Mouse (Mus musculus): ENCODE measurements around the gene Faf1. TPM values are rescaled to one million over a fixed set of nuclear protein-coding genes. Genes with fewer than 3 reads are reported as not detected.

Gene Faf1
- total and polyA plus RNA-seq, 2 experiments from 2014 or later, result 33.3 to 55.2 TPM

DNA sequence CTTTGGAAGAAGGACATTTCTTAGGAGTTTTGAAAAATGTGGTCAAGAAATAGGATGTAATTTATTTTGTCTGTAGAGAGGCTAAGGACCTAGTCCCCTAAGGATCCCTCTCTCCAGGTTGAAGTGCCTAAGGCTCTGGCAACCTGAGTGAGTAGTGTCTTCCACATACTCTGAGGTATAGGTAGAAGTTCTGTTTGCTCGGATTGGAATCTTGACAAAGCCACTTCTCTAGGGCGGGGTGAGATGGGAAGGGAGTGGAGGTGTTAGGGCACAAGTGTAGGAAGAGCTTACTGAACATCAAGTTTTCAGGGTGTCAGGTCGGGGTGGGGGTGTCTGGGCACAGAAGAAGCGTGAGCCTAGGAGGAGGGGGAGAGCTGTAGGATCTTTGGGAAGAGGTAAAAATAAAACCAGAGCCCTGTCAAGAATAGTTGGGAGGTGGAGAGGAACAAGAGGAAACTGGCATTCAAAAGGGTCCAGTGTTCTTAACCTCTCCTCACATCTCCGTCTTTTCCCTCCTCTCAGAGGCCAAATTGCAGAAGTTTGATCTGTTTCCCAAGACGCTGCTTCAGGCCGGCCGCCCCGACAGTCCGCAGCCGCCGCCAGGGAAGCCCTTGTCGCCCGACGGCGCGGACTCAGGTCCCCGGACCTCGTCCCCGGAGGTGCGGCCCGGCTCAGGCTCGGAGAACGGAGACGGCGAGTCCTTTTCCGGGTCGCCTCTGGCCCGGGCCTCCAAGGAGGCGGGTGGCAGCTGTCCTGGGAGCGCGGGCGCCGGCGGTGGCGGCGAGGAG, 304.9 kb downstream of the Faf1 start:
- Histone ChIP-seq H3K4me3 (ENCODE audit: low read depth, low read length) (peak overlapping the region; percentile 39), H3K4me1 (ENCODE audit: insufficient read depth) (no peaks in the 10 kb centered on the region), H3K27me3 (ENCODE audit: insufficient read depth, low read length) (peaks cover 45% of the 10 kb centered on the region), H3K4me2 (ENCODE audit: low read depth) (peak overlapping the region; percentile 60), H3K27ac (ENCODE audit: low read depth, low read length) (0 out of 2 replicates have a peak overlapping the region, but pooled peaks have one; percentile 21), H3K36me3 (ENCODE audit: insufficient read depth) (no peaks in the 10 kb centered on the region), H3K9ac (peak overlapping the region; percentile 61), H3K9me3 (ENCODE audit: low read length) (no peaks in the 10 kb centered on the region)
- TF ChIP-seq CTCF (IDR thresholded peaks at IDR 0.05; ENCODE audit: low read depth), result no peak
- DNase-seq, result peak; percentile 37
- ATAC-seq, result no peak
- WGBS, result 2% methylated on average over 37 of the region's 37 CpGs

DNA sequence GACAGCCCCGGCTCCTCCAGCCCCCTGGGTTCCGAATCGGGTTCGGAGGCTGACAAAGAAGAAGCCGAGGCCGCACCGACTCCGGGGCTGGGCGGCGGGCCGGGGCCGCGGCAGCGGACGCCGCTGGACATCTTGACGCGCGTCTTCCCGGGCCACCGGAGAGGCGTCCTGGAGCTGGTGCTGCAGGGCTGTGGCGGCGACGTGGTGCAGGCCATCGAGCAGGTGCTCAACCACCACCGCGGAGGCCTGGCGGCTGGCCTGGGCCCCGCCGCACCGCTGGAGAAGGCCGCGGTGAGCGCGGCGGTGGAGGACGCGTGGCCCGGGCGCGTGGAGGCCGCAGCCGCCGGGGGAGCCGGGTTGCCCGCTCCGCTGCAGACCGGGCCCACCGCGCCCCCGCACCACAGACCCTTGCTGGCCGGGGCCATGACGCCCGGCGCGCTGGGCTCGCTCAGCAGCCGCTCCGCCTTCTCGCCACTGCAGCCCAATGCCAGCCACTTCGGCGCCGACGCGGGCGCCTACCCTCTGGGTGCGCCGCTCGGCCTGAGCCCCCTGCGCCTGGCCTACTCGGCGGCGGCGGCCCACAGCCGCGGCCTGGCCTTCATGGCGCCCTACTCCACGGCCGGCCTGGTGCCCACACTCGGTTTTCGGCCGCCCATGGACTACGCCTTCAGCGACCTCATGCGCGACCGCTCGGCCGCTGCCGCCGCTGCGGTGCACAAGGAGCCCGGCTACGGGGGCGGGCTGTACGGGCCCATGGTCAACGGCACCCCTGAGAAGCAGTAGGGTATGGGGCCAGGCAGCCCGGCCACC, 305.7 kb downstream of the Faf1 start:
- peak overlapping the region; percentile 61 for H3K9ac ChIP-seq
- H3K9me3 ChIP-seq (ENCODE audit: low read length), result no peaks in the 10 kb centered on the region
- peak overlapping the region; percentile 15; the same call in 1 of the 2 replicates for H3K27ac ChIP-seq (ENCODE audit: low read depth, low read length)
- TF ChIP-seq CTCF (IDR thresholded peaks at IDR 0.05; ENCODE audit: low read depth), result no peak
- ATAC-seq, result peak; percentile 26
- no peaks in the 10 kb centered on the region for H3K4me1 ChIP-seq (ENCODE audit: insufficient read depth)
- peak; percentile 51 for DNase-seq
- H3K27me3 ChIP-seq (ENCODE audit: insufficient read depth, low read length), result peaks cover 43% of the 10 kb centered on the region
- peak overlapping the region; percentile 36 for H3K4me3 ChIP-seq (ENCODE audit: low read depth, low read length)
- H3K4me2 ChIP-seq (ENCODE audit: low read depth), result peak overlapping the region; percentile 60
- WGBS, result 3% methylated on average over 85 of the region's 99 CpGs
- no peaks in the 10 kb centered on the region for H3K36me3 ChIP-seq (ENCODE audit: insufficient read depth)

DNA sequence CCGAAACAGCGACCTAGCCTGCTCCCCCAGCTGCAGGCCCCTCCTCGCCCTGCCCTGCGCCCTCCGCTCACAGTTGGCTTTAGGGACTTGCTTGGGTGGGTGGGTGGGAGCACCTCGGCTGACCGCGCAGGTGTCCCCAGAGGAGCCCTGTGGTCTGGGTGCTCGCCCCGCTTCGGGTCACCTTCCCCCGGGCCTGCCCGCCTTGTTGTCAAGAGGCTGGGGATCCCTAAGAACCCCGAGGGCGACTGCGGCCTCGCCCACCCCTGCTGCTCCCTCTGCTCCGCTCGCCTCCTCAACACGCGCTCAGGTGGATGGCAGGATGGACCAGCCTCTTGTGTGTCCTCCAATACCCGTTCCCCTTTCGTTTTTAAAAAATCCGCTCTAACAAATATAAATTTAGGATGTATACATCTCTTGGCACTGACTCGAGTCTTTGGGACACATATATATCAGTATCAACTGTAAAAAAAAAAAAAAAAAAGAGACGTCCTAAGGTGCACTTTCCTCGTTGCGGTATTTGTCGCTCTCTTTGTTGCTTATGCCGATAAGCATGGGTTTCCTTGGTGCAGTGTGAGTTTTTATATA, 306.4 kb downstream of the Faf1 start:
- 6% methylated on average over 26 of the region's 30 CpGs for WGBS
- H3K36me3 ChIP-seq (ENCODE audit: insufficient read depth), result no peaks in the 10 kb centered on the region
- peak overlapping the region; percentile 15; the same call in 1 of the 2 replicates for H3K27ac ChIP-seq (ENCODE audit: low read depth, low read length)
- no peak for ATAC-seq
- peak; percentile 50 for DNase-seq
- peaks cover 37% of the 10 kb centered on the region for H3K27me3 ChIP-seq (ENCODE audit: insufficient read depth, low read length)
- H3K9ac ChIP-seq, result peak overlapping the region; percentile 61
- TF ChIP-seq CTCF (IDR thresholded peaks at IDR 0.05; ENCODE audit: low read depth), result no peak
- H3K4me2 ChIP-seq (ENCODE audit: low read depth), result peak overlapping the region; percentile 60
- H3K9me3 ChIP-seq (ENCODE audit: low read length), result no peaks in the 10 kb centered on the region
- H3K4me3 ChIP-seq (ENCODE audit: low read depth, low read length), result peak overlapping the region; percentile 36
- H3K4me1 ChIP-seq (ENCODE audit: insufficient read depth), result no peaks in the 10 kb centered on the region

DNA sequence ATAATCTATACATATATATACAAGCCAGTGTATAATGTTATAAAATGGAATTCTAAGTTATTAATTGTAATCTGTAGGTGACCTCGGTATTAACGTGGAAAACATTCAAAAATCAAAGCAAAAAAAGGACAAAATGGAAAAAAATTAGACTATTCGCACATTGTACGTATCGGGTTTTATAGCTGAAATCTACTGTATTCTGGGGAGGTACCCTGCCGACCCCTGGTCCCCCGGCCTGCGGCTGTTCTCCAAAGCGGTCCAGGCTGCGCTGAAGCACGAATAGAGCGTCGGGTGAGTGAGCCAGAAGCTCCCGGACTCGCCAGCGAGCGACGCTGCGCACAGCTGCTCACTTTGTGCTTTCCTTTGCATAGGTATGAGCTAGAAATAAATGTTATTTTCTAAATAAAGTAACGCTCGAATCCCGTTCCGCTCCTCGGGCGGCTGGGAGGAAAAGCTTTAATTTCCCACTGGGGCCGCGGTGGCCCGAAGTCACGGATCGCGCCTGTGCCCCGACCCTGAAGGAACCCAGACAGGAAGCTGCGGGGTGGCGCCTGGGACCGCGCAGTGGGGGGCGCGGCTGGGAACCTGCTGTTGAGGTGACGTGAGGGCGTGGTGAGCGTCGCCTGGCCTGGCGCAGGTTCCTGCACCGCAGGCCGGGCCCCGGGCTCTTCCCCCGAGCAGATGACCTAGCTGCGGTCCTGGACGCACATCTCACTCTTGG, 307.1 kb downstream of the Faf1 start:
- DNase-seq (peak; percentile 66), ATAC-seq (no peak)
- Histone ChIP-seq H3K36me3 (ENCODE audit: insufficient read depth) (no peaks in the 10 kb centered on the region), H3K27ac (ENCODE audit: low read depth, low read length) (no peak overlapping the region), H3K9me3 (ENCODE audit: low read length) (no peaks in the 10 kb centered on the region), H3K4me3 (ENCODE audit: low read depth, low read length) (peak overlapping the region; percentile 36), H3K4me2 (ENCODE audit: low read depth) (peak overlapping the region; percentile 60), H3K9ac (peak overlapping the region; percentile 33), H3K4me1 (ENCODE audit: insufficient read depth) (no peaks in the 10 kb centered on the region), H3K27me3 (ENCODE audit: insufficient read depth, low read length) (peaks cover 38% of the 10 kb centered on the region)
- TF ChIP-seq CTCF (IDR thresholded peaks at IDR 0.05; ENCODE audit: low read depth), result no peak
- 5% methylated on average over 49 of the region's 49 CpGs for WGBS

DNA sequence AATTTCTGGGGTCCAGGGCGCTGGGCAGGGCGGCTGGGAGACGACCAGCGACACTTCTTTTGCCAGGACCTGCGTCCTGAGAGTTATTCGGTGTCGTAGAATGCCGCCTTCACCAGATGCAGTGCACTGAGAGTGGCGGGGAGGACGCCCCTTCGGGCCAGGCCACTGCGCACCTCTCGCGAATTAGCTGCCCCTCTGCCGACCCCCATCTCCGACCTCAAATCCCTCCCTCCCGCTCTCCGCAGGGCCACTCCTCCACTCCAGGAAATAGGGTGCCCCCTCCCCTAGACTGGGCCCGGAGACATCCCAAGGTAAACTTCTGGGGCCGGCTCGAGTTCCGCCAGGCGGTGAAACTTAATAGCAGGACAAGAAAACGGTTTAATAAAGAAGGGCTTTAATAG, 307.6 kb downstream of the Faf1 start:
- no peaks in the 10 kb centered on the region for H3K9me3 ChIP-seq (ENCODE audit: low read length)
- peak overlapping the region; percentile 33 for H3K9ac ChIP-seq
- WGBS, result 1% methylated on average over 24 of the region's 24 CpGs
- peak overlapping the region; percentile 36; the same call in 1 of the 2 replicates for H3K4me3 ChIP-seq (ENCODE audit: low read depth, low read length)
- peaks cover 39% of the 10 kb centered on the region for H3K27me3 ChIP-seq (ENCODE audit: insufficient read depth, low read length)
- TF ChIP-seq CTCF (IDR thresholded peaks at IDR 0.05; ENCODE audit: low read depth), result no peak
- no peaks in the 10 kb centered on the region for H3K4me1 ChIP-seq (ENCODE audit: insufficient read depth)
- peak overlapping the region; percentile 60 for H3K4me2 ChIP-seq (ENCODE audit: low read depth)
- no peak overlapping the region for H3K27ac ChIP-seq (ENCODE audit: low read depth, low read length)
- ATAC-seq (no peak), DNase-seq (no peak)
- H3K36me3 ChIP-seq (ENCODE audit: insufficient read depth), result no peaks in the 10 kb centered on the region

All from forebrain, postnatal 0 days (tissue).